Mouse (Mus musculus): Measurements from ENCODE around the gene Tnks1bp1.

- no peak for TF ChIP-seq CTCF (IDR thresholded peaks at IDR 0.05)
- no peak for TF ChIP-seq EP300 (IDR thresholded peaks at IDR 0.05; ENCODE audit: insufficient read depth, low read depth, low read length)
- no peak for TF ChIP-seq POLR2A (IDR thresholded peaks at IDR 0.05; ENCODE audit: insufficient read depth, low read depth, low read length)
Measured at GRCm38 (mm10) chr2:85029897-85030296, 17.9 kb upstream of the Tnks1bp1 start.
